Mouse (Mus musculus) C2C12 (cell line): ENCODE results near the gene Tmpo. TPM values are rescaled to one million over a fixed set of nuclear protein-coding genes. Genes with fewer than 3 reads are reported as not detected.

Source experiments
- H3K27me3 ChIP-seq: one replicate; pipeline ENCODE4 v1.6.1; 2011; ENCODE audit not compliant: control insufficient read depth, insufficient read depth, insufficient read length
- H3K36me3 ChIP-seq: one replicate; pipeline ENCODE4 v1.6.1; 2011; ENCODE audit not compliant: control insufficient read depth, insufficient read depth
- H3K4me3 ChIP-seq: one replicate; pipeline ENCODE4 v1.5.1; 2011; ENCODE audit warnings: mild to moderate bottlenecking, control low read depth; ENCODE audit not compliant: poor library complexity, insufficient read depth, severe bottlenecking
- H3K79me2 ChIP-seq: one replicate; pipeline ENCODE4 v1.6.1; 2011; ENCODE audit not compliant: control insufficient read depth, insufficient read depth
- H3K79me3 ChIP-seq: one replicate; pipeline ENCODE4 v1.6.1; 2011; ENCODE audit warnings: low read depth, control low read depth
- H3ac ChIP-seq: one replicate; pipeline ENCODE3; 2011; ENCODE audit warnings: low read depth; ENCODE audit not compliant: control insufficient read depth, insufficient read length
- CEBPB ChIP-seq: IDR thresholded peaks from one replicate; pipeline ENCODE4 v1.6.1; 2011; ENCODE audit warnings: low read depth, mild to moderate bottlenecking, control low read depth, moderate library complexity
- CTCF ChIP-seq: IDR thresholded peaks from one replicate; pipeline ENCODE4 v1.5.1; 2011; ENCODE audit not compliant: control insufficient read depth, insufficient read depth, insufficient read length
- FOSL1 ChIP-seq: IDR thresholded peaks from one replicate; pipeline ENCODE4 v1.8.0; 2011; ENCODE audit warnings: mild to moderate bottlenecking, low read length; ENCODE audit not compliant: poor library complexity, insufficient read depth, severe bottlenecking
- MAX ChIP-seq: IDR thresholded peaks from one replicate; pipeline ENCODE4 v1.6.1; 2011; ENCODE audit warnings: mild to moderate bottlenecking, control low read depth
- MYOD1 ChIP-seq: IDR thresholded peaks from one replicate; pipeline ENCODE4 v1.6.1; 2011; ENCODE audit warnings: low read depth; ENCODE audit not compliant: control insufficient read depth, insufficient read length
- MYOG ChIP-seq: IDR thresholded peaks from one replicate; pipeline ENCODE4 v1.6.1; 2011; ENCODE audit not compliant: control insufficient read depth, insufficient read length; ENCODE audit errors: extremely low read depth
- USF1 ChIP-seq: IDR thresholded peaks from one replicate; pipeline ENCODE4 v1.6.1; 2011; ENCODE audit warnings: low read depth, mild to moderate bottlenecking, control low read depth, moderate library complexity
- long read RNA-seq, 2 experiments: library from polyadenylated mRNA; unstranded; transcript quantifications; one replicate each; pipeline ENCODE4 v2.0.0; 2019 to 2020
- polyA plus RNA-seq: library from polyadenylated mRNA; unstranded; fragments of >200 nt; fragmentation: generic; extraction: Trizol; gene quantifications from one replicate; pipeline ENCODE4 v1.2.1, GENCODE M21; 2012; ENCODE audit warnings: missing spikeins

The Tmpo gene
- 113 TPM for polyA plus RNA-seq
- long read RNA-seq, experiment 1, transcript Tmpo-202 (9 exons, 3,533 nt): major isoform, 26 of 83 reads
- long read RNA-seq, experiment 1, transcript Tmpo-213 (9 exons, 2,115 nt): minor isoform, 15 of 83 reads
- long read RNA-seq, experiment 1, partial matches to known transcripts: 8 of 83 reads
- long read RNA-seq, experiment 1, other reads (novel, unspliced or antisense): 23 of 83 reads
- long read RNA-seq, experiment 2, transcript Tmpo-201 (4 exons, 3,772 nt): minor isoform, 26 of 209 reads
- long read RNA-seq, experiment 2, transcript Tmpo-202 (9 exons, 3,533 nt): major isoform, 88 of 209 reads
- long read RNA-seq, experiment 2, transcript Tmpo-213 (9 exons, 2,115 nt): minor isoform, 20 of 209 reads
- long read RNA-seq, experiment 2, transcript Tmpo-203 (8 exons, 1,854 nt): minor isoform, 10 of 209 reads
- long read RNA-seq, experiment 2, partial matches to known transcripts: 10 of 209 reads
- long read RNA-seq, experiment 2, other reads (novel, unspliced or antisense): 43 of 209 reads

- TF ChIP-seq USF1 (no peak), CEBPB (no peak), MAX (no peak), CTCF (no peak), MYOD1 (no peak), MYOG (no peak), FOSL1 (no peak)
Measured at GRCm38 (mm10) chr10:91180761-91181460, at the start of gene Tmpo. Tmpo (minus strand) TSS chr10:91181315.

GRCm38 (mm10) chr10:91230400-91230799 is 49.3 kb upstream of the Tmpo start:
- Histone ChIP-seq H3K27me3 (no peaks in the 10 kb centered on the region), H3K79me3 (no peaks in the 10 kb centered on the region), H3K36me3 (no peaks in the 10 kb centered on the region), H3ac (no peak overlapping the region), H3K79me2 (no peaks in the 10 kb centered on the region), H3K4me3 (no peak overlapping the region)
- TF ChIP-seq FOSL1 (no peak), CTCF (no peak), USF1 (no peak), MYOD1 (no peak), MAX (no peak), CEBPB (no peak), MYOG (no peak)

More at GRCm38 (mm10) chr10:91180761-91181460, at the start of gene Tmpo:
- peaks cover 8% of the 10 kb centered on the region for H3K79me3 ChIP-seq
- H3K79me2 ChIP-seq: peaks cover 46% of the 10 kb centered on the region
- H3K36me3 ChIP-seq: no peaks in the 10 kb centered on the region
- peak within 1 kb of the TSS; percentile 43 for H3K4me3 ChIP-seq
- no peaks in the 10 kb centered on the region for H3K27me3 ChIP-seq
- peak within 1 kb of the TSS; percentile 74 for H3ac ChIP-seq

GRCm38 (mm10) chr10:91229518-91229961 is 48.4 kb upstream of the Tmpo start:
- H3K79me2 ChIP-seq: no peaks in the 10 kb centered on the region
- H3K4me3 ChIP-seq: no peak overlapping the region
- TF ChIP-seq FOSL1: no peak
- no peak for TF ChIP-seq CTCF
- no peak for TF ChIP-seq USF1
- no peak for TF ChIP-seq MYOG
- no peak for TF ChIP-seq CEBPB
- no peak for TF ChIP-seq MYOD1
- no peak for TF ChIP-seq MAX
- H3K27me3 ChIP-seq: no peaks in the 10 kb centered on the region
- no peaks in the 10 kb centered on the region for H3K79me3 ChIP-seq
- no peaks in the 10 kb centered on the region for H3K36me3 ChIP-seq
- no peak overlapping the region for H3ac ChIP-seq

GRCm38 (mm10) chr10:91228924-91229517 is 47.9 kb upstream of the Tmpo start:
- no peaks in the 10 kb centered on the region for H3K27me3 ChIP-seq
- H3K79me3 ChIP-seq: no peaks in the 10 kb centered on the region
- no peaks in the 10 kb centered on the region for H3K36me3 ChIP-seq
- no peaks in the 10 kb centered on the region for H3K79me2 ChIP-seq
- TF ChIP-seq MAX (no peak), MYOD1 (no peak), USF1 (no peak), FOSL1 (no peak), CTCF (no peak), MYOG (no peak), CEBPB (no peak)
- H3K4me3 ChIP-seq: no peak overlapping the region
- H3ac ChIP-seq: no peak overlapping the region

- Histone ChIP-seq H3K79me2 (no peaks in the 10 kb centered on the region), H3K36me3 (no peaks in the 10 kb centered on the region), H3K79me3 (no peaks in the 10 kb centered on the region), H3K4me3 (no peak overlapping the region), H3K27me3 (no peaks in the 10 kb centered on the region), H3ac (no peak overlapping the region)
- TF ChIP-seq USF1 (no peak), CTCF (no peak), FOSL1 (no peak), MYOG (no peak), MAX (no peak), MYOD1 (no peak), CEBPB (no peak)
Measured at GRCm38 (mm10) chr10:91227034-91227433, 45.9 kb upstream of the Tmpo start.
